Mouse (Mus musculus) bone marrow, adult 2 months (tissue): ENCODE measurements around the gene Inka1. TPM values are rescaled to one million over a fixed set of nuclear protein-coding genes. Genes with fewer than 3 reads are reported as not detected.

ENCODE experiments used
- H3K27ac ChIP-seq: fragments of 200-500 bp; 2 replicates; pipeline ENCODE4 v1.5.1; 2012; ENCODE audit warnings: low read depth, mild to moderate bottlenecking, control low read depth, inconsistent platforms, low read length; ENCODE audit not compliant: control insufficient read depth, poor library complexity, insufficient read depth
- H3K4me1 ChIP-seq: fragments of 200-500 bp; 2 replicates; pipeline ENCODE4 v1.6.1; 2011; ENCODE audit warnings: low read length; ENCODE audit not compliant: control insufficient read depth, insufficient read depth
- H3K4me3 ChIP-seq: fragments of 200-500 bp; replicated peaks from 2 replicates; pipeline ENCODE3; 2011; ENCODE audit warnings: mild to moderate bottlenecking, low read depth, low read length, control low read depth; ENCODE audit not compliant: control insufficient read depth
- CTCF ChIP-seq: fragments of 200-500 bp; IDR thresholded peaks from 2 replicates; pipeline ENCODE4 v1.5.1; 2011; ENCODE audit warnings: low read length, control low read depth; ENCODE audit not compliant: control insufficient read depth, insufficient read depth
- POLR2A ChIP-seq: fragments of 200-500 bp; IDR thresholded peaks from 2 replicates; pipeline ENCODE4 v1.6.1; 2011; ENCODE audit warnings: low read depth, mild to moderate bottlenecking, control low read depth, low read length, borderline replicate concordance; ENCODE audit not compliant: control insufficient read depth
- WGBS: fragments of 180-500 bp; shearing (Covaris S2); methylation state at CpG from one replicate; pipeline ENCODE4 v1.1.7; 2018; 5-methylcytosine and 5-hydroxymethylcytosine counted together
- polyA plus RNA-seq: library from polyadenylated mRNA; stranded (reverse); fragments of >200 nt; gene quantifications from 2 replicates; pipeline ENCODE4 v1.2.4, GENCODE M21; 2011; ENCODE audit warnings: low replicate concordance; ENCODE audit not compliant: missing spikeins, insufficient read depth, insufficient read length

Gene Inka1
- polyA plus RNA-seq, 1 experiment: 32.3 TPM

GRCm38 (mm10) chr9:107957141-107957540 lies 28.5 kb downstream of the Inka1 start:
- H3K4me1 ChIP-seq: no peaks in the 10 kb centered on the region
- no peak overlapping the region for H3K27ac ChIP-seq
- no peak for TF ChIP-seq POLR2A
- TF ChIP-seq CTCF: no peak
- 79% methylated on average over 6 of the region's 6 CpGs for WGBS
- no peak overlapping the region for H3K4me3 ChIP-seq

GRCm38 (mm10) chr9:107955613-107956289 lies 29.9 kb downstream of the Inka1 start:
- Histone ChIP-seq H3K4me1 (no peaks in the 10 kb centered on the region), H3K4me3 (no peak overlapping the region), H3K27ac (no peak overlapping the region)
- 86% methylated on average over 6 of the region's 6 CpGs for WGBS
- TF ChIP-seq POLR2A (no peak), CTCF (no peak)

- peaks cover 2% of the 10 kb centered on the region; the same call in 1 of the 2 replicates for H3K4me1 ChIP-seq
- TF ChIP-seq POLR2A (peak; percentile 51; the same call in 1 of the 2 replicates), CTCF (no peak)
- H3K27ac ChIP-seq: peak overlapping the region; percentile 42; the same call in 1 of the 2 replicates
- WGBS: 18% methylated on average over 45 of the region's 45 CpGs
- peak overlapping the region; percentile 97 for H3K4me3 ChIP-seq
These were observed 35.0 kb downstream of the Inka1 start for GRCm38 (mm10) chr9:107950460-107951355.

GRCm38 (mm10) chr9:107949922-107950235 lies 35.8 kb downstream of the Inka1 start, which contains the start of gene Traip:
Traip (plus strand) TSS chr9:107950136.
- H3K4me1 ChIP-seq: peaks cover 2% of the 10 kb centered on the region; the same call in 1 of the 2 replicates
- 70% methylated on average over 10 of the region's 10 CpGs for WGBS
- peak within 1 kb of the TSS; percentile 97 for H3K4me3 ChIP-seq
- TF ChIP-seq POLR2A (no peak), CTCF (no peak)
- peak within 1 kb of the TSS; percentile 42; the same call in 1 of the 2 replicates for H3K27ac ChIP-seq

DNA sequence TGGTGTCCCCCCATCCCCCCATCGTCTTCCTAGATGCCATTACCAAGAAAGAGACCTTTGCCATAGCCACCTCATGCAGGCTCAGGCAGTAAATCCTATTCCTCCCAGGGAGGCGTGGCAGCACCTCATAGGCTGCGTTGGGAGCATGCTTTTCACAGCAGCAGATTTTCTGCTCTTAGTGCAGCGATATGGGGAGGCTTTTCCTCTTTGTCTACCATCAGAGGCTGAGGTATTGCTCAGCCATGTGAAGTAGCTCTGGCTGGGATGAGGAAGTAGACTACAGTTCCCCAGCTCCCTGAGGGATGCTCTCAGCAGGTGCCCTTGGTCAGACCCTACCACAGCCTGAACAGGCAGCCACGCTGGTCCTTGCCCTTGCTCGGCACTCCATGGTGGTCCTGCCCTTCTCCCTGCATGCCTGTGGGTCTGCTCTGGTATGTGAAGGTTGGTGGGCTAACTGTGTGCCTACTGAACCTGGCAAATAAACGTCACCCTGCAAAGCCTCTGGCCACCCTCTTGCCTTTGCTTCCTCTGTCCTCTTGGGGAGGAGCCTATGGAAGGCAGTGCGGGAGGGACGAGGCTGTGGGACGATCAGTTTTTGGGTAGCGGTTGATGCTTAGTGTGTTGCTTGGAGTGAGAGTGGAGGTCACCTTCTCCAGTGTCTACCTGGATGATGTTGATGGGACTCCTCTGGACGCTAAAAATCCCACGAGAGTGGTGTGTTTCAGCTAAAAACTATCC lies 36.3 kb downstream of the Inka1 start:
- H3K27ac ChIP-seq: no peak overlapping the region
- WGBS: 71% methylated on average over 13 of the region's 13 CpGs
- TF ChIP-seq CTCF: no peak
- no peak for TF ChIP-seq POLR2A
- H3K4me3 ChIP-seq: no peak overlapping the region
- peaks cover 2% of the 10 kb centered on the region; the same call in 1 of the 2 replicates for H3K4me1 ChIP-seq

- 81% methylated on average over 31 of the region's 31 CpGs for WGBS
- TF ChIP-seq CTCF (no peak), POLR2A (no peak)
- no peak overlapping the region for H3K4me3 ChIP-seq
These were observed 38.2 kb downstream of the Inka1 start for GRCm38 (mm10) chr9:107947241-107948194.

GRCm38 (mm10) chr9:107936831-107937230 lies 48.8 kb downstream of the Inka1 start:
- TF ChIP-seq POLR2A (no peak), CTCF (no peak)
- no peaks in the 10 kb centered on the region for H3K4me1 ChIP-seq
- no peak overlapping the region for H3K4me3 ChIP-seq
- WGBS: 66% methylated on average over 3 of the region's 3 CpGs
- no peak overlapping the region for H3K27ac ChIP-seq

More at GRCm38 (mm10) chr9:107947241-107948194, 38.2 kb downstream of the Inka1 start:
- Histone ChIP-seq H3K4me1 (peaks cover 2% of the 10 kb centered on the region; the same call in 1 of the 2 replicates), H3K27ac (no peak overlapping the region)
